Mouse (Mus musculus): ENCODE data around the gene Gpr85. TPM values are rescaled to one million over a fixed set of nuclear protein-coding genes. Genes with fewer than 3 reads are reported as not detected.

Gpr85 gene
- polyA plus RNA-seq, 1 experiment: 0.07 TPM

GRCm38 (mm10) chr6:13837916-13838676 lies 1.6 kb downstream of the Gpr85 start:
- H3K27ac ChIP-seq (ENCODE audit: control insufficient read depth, insufficient read depth, low read depth, low read length): no peak overlapping the region
- H3K4me3 ChIP-seq (ENCODE audit: control insufficient read depth, low read depth, low read length): peak overlapping the region; percentile 58
- peaks cover 2% of the 10 kb centered on the region for H3K4me1 ChIP-seq (ENCODE audit: control insufficient read depth, insufficient read depth, low read length)
- no peaks in the 10 kb centered on the region for H3K27me3 ChIP-seq (ENCODE audit: control insufficient read depth, insufficient read depth, low read length)
- TF ChIP-seq CTCF (IDR thresholded peaks at IDR 0.05; ENCODE audit: control insufficient read depth, insufficient read depth, insufficient replicate concordance, low read depth, low read length) (no peak), POLR2A (IDR thresholded peaks at IDR 0.05; ENCODE audit: control insufficient read depth, low read depth, low read length) (no peak)
- H3K36me3 ChIP-seq (ENCODE audit: control insufficient read depth, insufficient read depth, low read length): no peaks in the 10 kb centered on the region

- H3K4me1 ChIP-seq (ENCODE audit: control insufficient read depth, insufficient read depth, low read length): peaks cover 2% of the 10 kb centered on the region
- TF ChIP-seq CTCF (IDR thresholded peaks at IDR 0.05; ENCODE audit: control insufficient read depth, insufficient read depth, insufficient replicate concordance, low read depth, low read length): no peak
- no peaks in the 10 kb centered on the region for H3K36me3 ChIP-seq (ENCODE audit: control insufficient read depth, insufficient read depth, low read length)
- H3K27me3 ChIP-seq (ENCODE audit: control insufficient read depth, insufficient read depth, low read length): no peaks in the 10 kb centered on the region
- H3K4me3 ChIP-seq (ENCODE audit: control insufficient read depth, low read depth, low read length): no peak overlapping the region
- H3K27ac ChIP-seq (ENCODE audit: control insufficient read depth, insufficient read depth, low read depth, low read length): no peak overlapping the region
These were observed 2.7 kb downstream of the Gpr85 start for GRCm38 (mm10) chr6:13836967-13837570.

GRCm38 (mm10) chr6:13835720-13836665 lies 3.7 kb downstream of the Gpr85 start:
- Histone ChIP-seq H3K36me3 (ENCODE audit: control insufficient read depth, insufficient read depth, low read length) (no peaks in the 10 kb centered on the region), H3K27me3 (ENCODE audit: control insufficient read depth, insufficient read depth, low read length) (no peaks in the 10 kb centered on the region), H3K4me1 (ENCODE audit: control insufficient read depth, insufficient read depth, low read length) (peaks cover 2% of the 10 kb centered on the region), H3K27ac (ENCODE audit: control insufficient read depth, insufficient read depth, low read depth, low read length) (no peak overlapping the region), H3K4me3 (ENCODE audit: control insufficient read depth, low read depth, low read length) (no peak overlapping the region)
- TF ChIP-seq CTCF (IDR thresholded peaks at IDR 0.05; ENCODE audit: control insufficient read depth, insufficient read depth, insufficient replicate concordance, low read depth, low read length): no peak
- no peak for TF ChIP-seq POLR2A (IDR thresholded peaks at IDR 0.05; ENCODE audit: control insufficient read depth, low read depth, low read length)

GRCm38 (mm10) chr6:13832770-13833169 lies 7.0 kb downstream of the Gpr85 start:
- Histone ChIP-seq H3K27ac (ENCODE audit: control insufficient read depth, insufficient read depth, low read depth, low read length) (no peak overlapping the region), H3K4me3 (ENCODE audit: control insufficient read depth, low read depth, low read length) (no peak overlapping the region), H3K4me1 (ENCODE audit: control insufficient read depth, insufficient read depth, low read length) (no peaks in the 10 kb centered on the region), H3K36me3 (ENCODE audit: control insufficient read depth, insufficient read depth, low read length) (no peaks in the 10 kb centered on the region), H3K27me3 (ENCODE audit: control insufficient read depth, insufficient read depth, low read length) (no peaks in the 10 kb centered on the region)
- TF ChIP-seq POLR2A (IDR thresholded peaks at IDR 0.05; ENCODE audit: control insufficient read depth, low read depth, low read length): no peak
- TF ChIP-seq CTCF (IDR thresholded peaks at IDR 0.05; ENCODE audit: control insufficient read depth, insufficient read depth, insufficient replicate concordance, low read depth, low read length): no peak

- no peaks in the 10 kb centered on the region for H3K36me3 ChIP-seq (ENCODE audit: control insufficient read depth, insufficient read depth, low read length)
- H3K4me1 ChIP-seq (ENCODE audit: control insufficient read depth, insufficient read depth, low read length): no peaks in the 10 kb centered on the region
- no peaks in the 10 kb centered on the region for H3K27me3 ChIP-seq (ENCODE audit: control insufficient read depth, insufficient read depth, low read length)
- no peak overlapping the region for H3K27ac ChIP-seq (ENCODE audit: control insufficient read depth, insufficient read depth, low read depth, low read length)
- TF ChIP-seq POLR2A (IDR thresholded peaks at IDR 0.05; ENCODE audit: control insufficient read depth, low read depth, low read length): no peak
- TF ChIP-seq CTCF (IDR thresholded peaks at IDR 0.05; ENCODE audit: control insufficient read depth, insufficient read depth, insufficient replicate concordance, low read depth, low read length): no peak
- H3K4me3 ChIP-seq (ENCODE audit: control insufficient read depth, low read depth, low read length): no peak overlapping the region
These were observed 10.9 kb downstream of the Gpr85 start for GRCm38 (mm10) chr6:13828877-13829276.

GRCm38 (mm10) chr6:13816661-13817060 lies 23.1 kb downstream of the Gpr85 start:
- no peak overlapping the region for H3K27ac ChIP-seq (ENCODE audit: control insufficient read depth, insufficient read depth, low read depth, low read length)
- H3K27me3 ChIP-seq (ENCODE audit: control insufficient read depth, insufficient read depth, low read length): no peaks in the 10 kb centered on the region
- TF ChIP-seq POLR2A (IDR thresholded peaks at IDR 0.05; ENCODE audit: control insufficient read depth, low read depth, low read length) (no peak), CTCF (IDR thresholded peaks at IDR 0.05; ENCODE audit: control insufficient read depth, insufficient read depth, insufficient replicate concordance, low read depth, low read length) (no peak)
- H3K36me3 ChIP-seq (ENCODE audit: control insufficient read depth, insufficient read depth, low read length): no peaks in the 10 kb centered on the region
- no peaks in the 10 kb centered on the region for H3K4me1 ChIP-seq (ENCODE audit: control insufficient read depth, insufficient read depth, low read length)
- H3K4me3 ChIP-seq (ENCODE audit: control insufficient read depth, low read depth, low read length): no peak overlapping the region

- TF ChIP-seq CTCF (IDR thresholded peaks at IDR 0.05; ENCODE audit: control insufficient read depth, insufficient read depth, insufficient replicate concordance, low read depth, low read length) (no peak), POLR2A (IDR thresholded peaks at IDR 0.05; ENCODE audit: control insufficient read depth, low read depth, low read length) (no peak)
- no peaks in the 10 kb centered on the region for H3K36me3 ChIP-seq (ENCODE audit: control insufficient read depth, insufficient read depth, low read length)
- no peaks in the 10 kb centered on the region for H3K4me1 ChIP-seq (ENCODE audit: control insufficient read depth, insufficient read depth, low read length)
- H3K27me3 ChIP-seq (ENCODE audit: control insufficient read depth, insufficient read depth, low read length): no peaks in the 10 kb centered on the region
- H3K27ac ChIP-seq (ENCODE audit: control insufficient read depth, insufficient read depth, low read depth, low read length): no peak overlapping the region
- no peak overlapping the region for H3K4me3 ChIP-seq (ENCODE audit: control insufficient read depth, low read depth, low read length)
These were observed 27.6 kb downstream of the Gpr85 start for GRCm38 (mm10) chr6:13812157-13812556.

All from testis, adult 2 months (tissue).